Mouse (Mus musculus): ENCODE data around the gene Vti1a.

DNA sequence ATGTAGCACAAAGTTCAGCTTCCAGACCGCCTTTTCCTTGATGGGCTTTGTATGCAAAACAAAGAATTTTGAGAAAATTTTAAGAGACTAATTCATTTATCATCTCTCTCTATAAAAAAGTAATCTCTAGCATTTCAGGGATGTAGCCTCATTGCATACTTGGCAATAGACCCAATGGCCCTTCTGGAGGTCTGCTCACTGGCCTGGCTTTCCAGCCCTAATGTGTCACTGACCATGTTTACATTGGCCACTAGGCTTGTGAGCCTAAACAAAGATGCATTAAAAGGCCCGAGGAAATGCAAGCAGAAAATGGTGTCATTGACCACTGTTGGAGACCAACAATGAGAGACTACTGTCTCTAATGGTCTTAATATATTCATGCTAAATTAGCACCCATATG lies 95.8 kb downstream of the Vti1a start:
- no peak for TF ChIP-seq FLI1 (IDR thresholded peaks at IDR 0.05; ENCODE audit: low read length)
- no peak for TF ChIP-seq GATA1 (IDR thresholded peaks at IDR 0.05; ENCODE audit: borderline replicate concordance, low read length)
